Mouse (Mus musculus): ENCODE measurements around the gene Elof1.

DNA sequence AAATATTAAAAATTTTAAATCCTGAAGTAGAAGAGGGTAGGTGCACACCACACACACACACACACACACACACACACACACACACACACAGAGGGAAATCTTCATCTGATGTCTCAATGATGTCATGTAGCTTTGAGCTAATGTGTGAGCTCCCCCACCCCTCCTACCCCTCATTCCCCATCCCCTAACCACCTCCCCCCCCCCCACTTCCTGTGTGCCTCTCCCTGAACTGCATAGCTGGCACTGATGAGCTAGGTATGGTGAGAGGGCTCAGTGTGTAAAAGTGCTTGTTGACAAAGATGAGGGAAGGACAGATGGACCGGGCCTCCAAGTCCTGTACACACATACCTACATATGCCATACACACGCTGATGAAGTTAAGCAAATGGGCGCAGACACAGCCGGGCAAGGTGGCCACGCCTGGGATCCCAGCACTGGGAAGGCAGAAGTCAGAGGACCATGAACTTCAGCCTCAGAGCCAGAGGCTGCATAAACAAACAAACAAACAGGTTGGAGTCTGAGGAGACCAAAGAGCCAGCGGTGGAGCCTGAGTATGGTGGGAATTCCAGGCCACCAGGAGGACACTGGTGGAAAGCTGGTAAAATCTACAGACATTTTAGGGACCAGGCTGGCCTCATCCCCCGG, 17.4 kb upstream of the Elof1 start:
- TF ChIP-seq GATA1 (IDR thresholded peaks at IDR 0.05; ENCODE audit: borderline replicate concordance, low read length), result no peak
- no peak for TF ChIP-seq CTCF (IDR thresholded peaks at IDR 0.05; ENCODE audit: low read depth, low read length)
- TF ChIP-seq GATA2 (IDR thresholded peaks at IDR 0.05; ENCODE audit: borderline replicate concordance, low read depth, low read length), result no peak
- no peak for TF ChIP-seq POLR2AphosphoS5 (IDR thresholded peaks at IDR 0.05; ENCODE audit: insufficient replicate concordance, low read depth, low read length)
- TF ChIP-seq TAL1 (conservative IDR thresholded peaks at IDR 0.05; ENCODE audit: low read depth, low read length), result no peak

All from G1E (cell line).